Mouse (Mus musculus) lung, postnatal 0 days (tissue): ENCODE measurements at regions not wholly inside any gene's neighbourhood (a gene's known extent, or its start where the extent isn't known, plus 50 kb on each side); places are given as distances from the start of the nearest gene placed in this dataset.

ENCODE experiments used
- ATAC-seq: fragments of 200-750 bp; cut with Nextera tagmentation; 2 replicates; pipeline ENCODE4 v1.8.0; 2017; ENCODE audit warnings: moderate library complexity
- DNase-seq: peaks from one replicate; pipeline ENCODE4 v3.0.0-alpha.2; 2016; ENCODE audit warnings: low spot score
- H3K27ac ChIP-seq: fragments of 300-500 bp; sonication (generic); 2 replicates; pipeline ENCODE4 v1.5.1; 2014; ENCODE audit warnings: antibody characterized with exemption, mild to moderate bottlenecking, low read length, mixed read lengths
- H3K27me3 ChIP-seq: fragments of 300-500 bp; sonication (generic); replicated peaks from 2 replicates; pipeline ENCODE4 v1.6.1; 2014; ENCODE audit warnings: low read length, mixed read lengths; ENCODE audit not compliant: insufficient read depth
- H3K36me3 ChIP-seq: fragments of 300-500 bp; sonication (generic); 2 replicates; pipeline ENCODE4 v1.6.1; 2014; ENCODE audit warnings: low read length, mixed read lengths; ENCODE audit not compliant: insufficient read depth
- H3K4me1 ChIP-seq: fragments of 300-500 bp; sonication (generic); 2 replicates; pipeline ENCODE4 v1.6.1; 2014; ENCODE audit warnings: antibody characterized with exemption, low read depth, low read length, mixed read lengths; ENCODE audit not compliant: insufficient read depth
- H3K4me2 ChIP-seq: fragments of 300-500 bp; sonication (generic); replicated peaks from 2 replicates; pipeline ENCODE4 v1.6.1; 2014; ENCODE audit warnings: low read depth, mild to moderate bottlenecking, low read length, moderate library complexity, mixed read lengths
- H3K4me3 ChIP-seq: fragments of 300-500 bp; sonication (generic); 2 replicates; pipeline ENCODE4 v1.5.1; 2014; ENCODE audit warnings: low read depth, low read length
- H3K9ac ChIP-seq: fragments of 300-500 bp; sonication (generic); replicated peaks from 2 replicates; pipeline ENCODE4 v1.6.1; 2014; ENCODE audit warnings: low read depth, mild to moderate bottlenecking
- H3K9me3 ChIP-seq: fragments of 300-500 bp; sonication (generic); 2 replicates; pipeline ENCODE4 v1.6.1; 2016; ENCODE audit warnings: low read length, mixed read lengths
- CTCF ChIP-seq: IDR thresholded peaks from 2 replicates; pipeline ENCODE4 v1.5.1; 2016; ENCODE audit warnings: antibody characterized with exemption, mild to moderate bottlenecking
- EP300 ChIP-seq: IDR thresholded peaks from 2 replicates; pipeline ENCODE4 v1.6.1; 2016; ENCODE audit warnings: antibody characterized with exemption, mild to moderate bottlenecking, control low read depth
- WGBS: fragments of 180-500 bp; shearing (Covaris S2); extraction: QIAGEN DNeasy Blood & Tissue Kit; methylation state at CpG from one replicate; pipeline ENCODE4 v1.1.7; 2014; 5-methylcytosine and 5-hydroxymethylcytosine counted together

GRCm38 (mm10) chr12:12586436-12586835, 324.5 kb downstream of the Fam49a start:
- 86% methylated on average over 6 of the region's 6 CpGs for WGBS
- Histone ChIP-seq H3K36me3 (no peaks in the 10 kb centered on the region), H3K4me3 (no peak overlapping the region), H3K27me3 (no peaks in the 10 kb centered on the region), H3K9ac (no peak overlapping the region), H3K4me1 (peaks cover 2% of the 10 kb centered on the region; the same call in 1 of the 2 replicates), H3K9me3 (no peaks in the 10 kb centered on the region), H3K27ac (no peak overlapping the region), H3K4me2 (no peak overlapping the region)
- no peak for ATAC-seq
- DNase-seq = no peak
- TF ChIP-seq EP300 (no peak), CTCF (no peak)

GRCm38 (mm10) chr12:12581271-12582186, 319.6 kb downstream of the Fam49a start:
- H3K9me3 ChIP-seq = no peaks in the 10 kb centered on the region
- DNase-seq (peak; percentile 5), ATAC-seq (0 out of 2 replicates have a peak, but pooled peaks have one; percentile 21)
- H3K4me3 ChIP-seq = no peak overlapping the region
- H3K27me3 ChIP-seq = no peaks in the 10 kb centered on the region
- no peak overlapping the region for H3K27ac ChIP-seq
- TF ChIP-seq EP300 = no peak
- TF ChIP-seq CTCF = no peak
- 0 out of 2 replicates have a peak overlapping the region, but pooled peaks have one; percentile 1 for H3K4me2 ChIP-seq
- H3K9ac ChIP-seq = no peak overlapping the region
- H3K36me3 ChIP-seq = no peaks in the 10 kb centered on the region
- H3K4me1 ChIP-seq = peaks cover 4% of the 10 kb centered on the region; the same call in 1 of the 2 replicates
- WGBS = 25% methylated on average over 18 of the region's 19 CpGs

DNA sequence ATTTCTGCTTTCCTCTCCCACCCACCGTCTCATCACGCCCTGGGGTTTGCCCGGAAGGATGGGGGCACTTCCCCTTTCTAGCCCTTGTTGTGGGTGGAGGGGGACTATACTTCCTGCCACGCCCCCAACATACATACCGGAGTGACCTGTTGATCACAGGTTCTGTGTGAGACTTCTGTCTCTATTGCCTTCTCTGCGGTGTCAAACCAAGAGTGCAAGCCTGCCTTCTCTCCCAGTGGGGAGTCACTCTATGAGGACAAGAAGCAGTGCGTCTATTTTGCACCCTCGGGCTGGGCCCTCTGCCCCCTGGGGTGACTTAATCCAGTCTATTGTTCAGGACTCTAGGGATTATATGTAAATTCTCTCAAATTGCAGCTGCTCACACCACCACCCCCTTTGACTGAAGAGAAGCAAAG, 318.8 kb downstream of the Fam49a start:
- Histone ChIP-seq H3K4me3 (no peak overlapping the region), H3K4me1 (peaks cover 4% of the 10 kb centered on the region; the same call in 1 of the 2 replicates), H3K9ac (no peak overlapping the region), H3K27me3 (no peaks in the 10 kb centered on the region), H3K36me3 (no peaks in the 10 kb centered on the region), H3K9me3 (no peaks in the 10 kb centered on the region), H3K27ac (no peak overlapping the region), H3K4me2 (no peak overlapping the region)
- ATAC-seq = peak; percentile 19; the same call in 1 of the 2 replicates
- DNase-seq = peak; percentile 13
- TF ChIP-seq EP300 = no peak
- no peak for TF ChIP-seq CTCF
- WGBS = 16% methylated on average over 8 of the region's 8 CpGs

DNA sequence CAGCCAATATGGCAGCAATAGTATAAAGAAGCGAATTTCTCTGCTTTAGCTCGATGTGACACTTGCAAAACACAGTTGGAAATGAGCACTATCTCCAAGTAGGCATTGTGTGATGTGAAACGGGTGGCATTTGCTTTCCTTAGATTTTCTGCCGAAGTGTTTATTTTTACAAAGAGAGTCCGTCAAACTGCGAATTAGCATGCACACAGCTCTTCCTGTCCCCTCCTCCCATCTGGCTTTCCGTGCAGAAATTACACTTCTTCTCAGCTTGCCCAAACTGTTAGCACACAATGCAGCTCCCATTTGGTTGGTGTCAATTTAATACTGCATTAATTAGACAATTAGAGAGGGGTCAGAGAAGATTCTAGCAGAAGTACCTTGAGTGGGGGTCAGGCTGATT, 316.3 kb downstream of the Fam49a start:
- DNase-seq = no peak
- peaks cover 4% of the 10 kb centered on the region; the same call in 1 of the 2 replicates for H3K4me1 ChIP-seq
- no peak overlapping the region for H3K4me2 ChIP-seq
- no peaks in the 10 kb centered on the region for H3K9me3 ChIP-seq
- no peak overlapping the region for H3K27ac ChIP-seq
- no peaks in the 10 kb centered on the region for H3K27me3 ChIP-seq
- ATAC-seq = no peak
- no peak for TF ChIP-seq CTCF
- TF ChIP-seq EP300 = no peak
- H3K4me3 ChIP-seq = no peak overlapping the region
- WGBS = 28% methylated on average over 7 of the region's 7 CpGs
- H3K9ac ChIP-seq = no peak overlapping the region
- no peaks in the 10 kb centered on the region for H3K36me3 ChIP-seq

GRCm38 (mm10) chr12:12570563-12571251, 308.8 kb downstream of the Fam49a start:
- Histone ChIP-seq H3K9ac (no peak overlapping the region), H3K27ac (no peak overlapping the region), H3K4me2 (no peak overlapping the region), H3K4me1 (no peaks in the 10 kb centered on the region), H3K36me3 (no peaks in the 10 kb centered on the region), H3K9me3 (no peaks in the 10 kb centered on the region), H3K27me3 (no peaks in the 10 kb centered on the region), H3K4me3 (no peak overlapping the region)
- ATAC-seq (no peak), DNase-seq (no peak)
- TF ChIP-seq CTCF (no peak), EP300 (no peak)
- WGBS = 73% methylated on average over 7 of the region's 7 CpGs

- Histone ChIP-seq H3K27ac (no peak overlapping the region), H3K36me3 (no peaks in the 10 kb centered on the region), H3K4me3 (no peak overlapping the region), H3K27me3 (no peaks in the 10 kb centered on the region), H3K9me3 (no peaks in the 10 kb centered on the region), H3K9ac (no peak overlapping the region), H3K4me2 (no peak overlapping the region), H3K4me1 (no peaks in the 10 kb centered on the region)
- 82% methylated on average over 3 of the region's 3 CpGs for WGBS
- TF ChIP-seq EP300 = no peak
- no peak for TF ChIP-seq CTCF
- no peak for DNase-seq
- ATAC-seq = no peak
Observed at GRCm38 (mm10) chr12:12567734-12568104, 305.8 kb downstream of the Fam49a start.
